Mouse (Mus musculus) lung, postnatal 25 days (tissue): ENCODE results near the gene Tspan12.
A peak's percentile ranks its signal among the peaks of the same experiment; 100 is the strongest.

Source experiments
- DNase-seq: peaks from one replicate; pipeline ENCODE4 v3.0.0; 2022; ENCODE audit warnings: low spot score

The Tspan12 gene

GRCm38 (mm10) chr6:21768745-21769446, 83.4 kb downstream of the Tspan12 start:
- peak; percentile 34 for DNase-seq

- DNase-seq, result no peak
Measured at GRCm38 (mm10) chr6:21767787-21768221, 84.5 kb downstream of the Tspan12 start.

GRCm38 (mm10) chr6:21747536-21747935, 104.8 kb downstream of the Tspan12 start:
- DNase-seq, result no peak

GRCm38 (mm10) chr6:21744615-21745266, 107.6 kb downstream of the Tspan12 start:
- no peak for DNase-seq

- no peak for DNase-seq
Measured at GRCm38 (mm10) chr6:21740606-21741005, 111.7 kb downstream of the Tspan12 start.

- DNase-seq, result no peak
Measured at GRCm38 (mm10) chr6:21722238-21722637, 130.1 kb downstream of the Tspan12 start.
